Mouse (Mus musculus) embryonic facial prominence, embryonic 11.5 days (tissue): ENCODE results near the gene Ago3. TPM values are rescaled to one million over a fixed set of nuclear protein-coding genes. Genes with fewer than 3 reads are reported as not detected.

Experiments used
- ATAC-seq: fragments of 200-750 bp; cut with Nextera tagmentation; replicated peaks from 2 replicates; pipeline ENCODE4 v1.8.0; 2017; ENCODE audit warnings: low read depth; ENCODE audit not compliant: insufficient number of reproducible peaks, low FRiP score, low TSS enrichment
- DNase-seq: peaks from one replicate; pipeline ENCODE4 v3.0.0-alpha.2; 2015; ENCODE audit warnings: low spot score
- H3K27ac ChIP-seq: fragments of 300-500 bp; sonication (generic); replicated peaks from 2 replicates; pipeline ENCODE4 v1.5.1; 2014; ENCODE audit warnings: mild to moderate bottlenecking, low read depth, low read length, control low read depth
- H3K27me3 ChIP-seq: fragments of 300-500 bp; sonication (generic); 2 replicates; pipeline ENCODE4 v1.6.1; 2014; ENCODE audit warnings: mild to moderate bottlenecking, low read length, moderate library complexity, mixed read lengths; ENCODE audit not compliant: control insufficient read depth, insufficient read depth
- H3K36me3 ChIP-seq: fragments of 300-500 bp; sonication (generic); replicated peaks from 2 replicates; pipeline ENCODE4 v1.6.1; 2014; ENCODE audit warnings: low read depth, mild to moderate bottlenecking, low read length, moderate library complexity, mixed read lengths; ENCODE audit not compliant: control insufficient read depth, insufficient read depth
- H3K4me1 ChIP-seq: fragments of 300-500 bp; sonication (generic); 2 replicates; pipeline ENCODE4 v1.6.1; 2014; ENCODE audit warnings: low read length, mixed read lengths; ENCODE audit not compliant: control insufficient read depth, insufficient read depth
- H3K4me2 ChIP-seq: fragments of 300-500 bp; sonication (generic); 2 replicates; pipeline ENCODE4 v1.6.1; 2014; ENCODE audit warnings: low read depth, mild to moderate bottlenecking, control low read depth, low read length, moderate library complexity
- H3K4me3 ChIP-seq: fragments of 300-500 bp; sonication (generic); 2 replicates; pipeline ENCODE4 v1.5.1; 2014; ENCODE audit warnings: low read depth, low read length, control low read depth
- H3K9ac ChIP-seq: fragments of 300-500 bp; sonication (generic); replicated peaks from 2 replicates; pipeline ENCODE4 v1.6.1; 2014; ENCODE audit warnings: mild to moderate bottlenecking, control low read depth, low read length
- H3K9me3 ChIP-seq: fragments of 300-500 bp; sonication (generic); replicated peaks from 2 replicates; pipeline ENCODE4 v1.6.1; 2016; ENCODE audit warnings: mild to moderate bottlenecking, low read length, inconsistent platforms, mixed read lengths; ENCODE audit not compliant: control insufficient read depth
- WGBS: fragments of 180-500 bp; shearing (Covaris S2); extraction: QIAGEN DNeasy Blood & Tissue Kit; methylation state at CpG from one replicate; pipeline ENCODE4 v1.1.7; 2014; 5-methylcytosine and 5-hydroxymethylcytosine counted together
- polyA plus RNA-seq: library from polyadenylated mRNA; unstranded; fragments of >200 nt; fragmentation: Nextera tagmentation; extraction: Ambion mirVana; gene quantifications from 2 replicates; pipeline ENCODE4 v1.2.1, GENCODE M21; 2014

Ago3 gene
- polyA plus RNA-seq, 1 experiment from 2014 or later: 12.8 TPM

DNA sequence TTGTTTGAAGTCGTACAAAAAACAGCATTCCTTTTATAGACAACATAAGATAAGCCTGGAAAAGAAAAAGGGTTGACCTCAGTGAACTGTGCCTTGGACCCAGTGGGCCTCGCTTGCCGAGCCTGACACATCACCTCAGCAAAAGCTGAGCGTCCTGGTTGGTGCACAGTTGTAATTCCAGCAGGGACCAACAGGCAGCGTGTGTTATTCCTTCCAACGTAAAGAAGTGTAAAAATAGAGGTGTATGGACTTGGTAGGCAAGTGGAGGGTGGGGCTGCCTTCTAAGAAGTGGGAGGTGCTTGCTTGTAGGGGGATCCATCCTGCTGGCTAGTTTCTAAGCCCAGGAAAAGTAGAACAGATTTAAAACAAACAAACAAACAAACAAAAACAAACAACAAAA lies 103.3 kb downstream of the Ago3 start:
- Histone ChIP-seq H3K4me2 (no peak overlapping the region), H3K9ac (no peak overlapping the region), H3K9me3 (no peaks in the 10 kb centered on the region), H3K27me3 (peaks cover 16% of the 10 kb centered on the region), H3K4me1 (no peaks in the 10 kb centered on the region; the same call in none of the 2 replicates), H3K36me3 (no peaks in the 10 kb centered on the region), H3K4me3 (no peak overlapping the region), H3K27ac (no peak overlapping the region)
- DNase-seq (no peak), ATAC-seq (no peak)
- 22% methylated on average over 6 of the region's 6 CpGs for WGBS

DNA sequence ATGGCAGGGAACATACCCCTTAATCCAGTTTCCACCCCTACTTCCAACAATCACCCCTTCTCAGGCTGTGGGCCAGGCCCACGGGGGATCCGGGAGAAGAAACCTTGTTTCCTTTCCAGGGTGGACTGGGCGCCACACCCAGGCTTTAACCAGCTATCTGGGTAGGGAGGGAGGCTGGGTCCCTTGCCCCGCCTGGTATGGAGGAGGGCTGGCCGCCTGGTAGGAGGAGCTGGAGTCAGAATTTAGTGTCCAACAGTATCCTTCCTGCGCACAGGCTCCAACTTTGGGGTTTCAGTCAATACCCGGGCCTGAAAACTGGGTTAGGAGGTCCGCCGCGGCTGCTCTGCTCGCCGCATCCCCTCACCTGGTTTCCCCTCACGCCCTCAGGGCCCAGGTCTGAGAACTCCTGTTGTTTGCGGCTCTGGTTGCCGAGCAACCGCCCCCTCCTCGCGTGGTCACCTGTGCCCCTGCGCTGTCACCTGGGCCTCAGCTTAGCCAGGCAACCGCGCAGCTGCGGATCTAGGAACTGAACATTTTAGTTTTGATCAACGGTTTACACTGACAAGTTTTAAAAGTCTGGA lies 104.0 kb downstream of the Ago3 start, which contains the start of gene Tekt2:
Gene Tekt2 (minus strand): TSS at position 408 of the 581 bp plus-strand sequence.
- 7% methylated on average over 23 of the region's 23 CpGs for WGBS
- no peak for ATAC-seq
- Histone ChIP-seq H3K27me3 (peaks cover 16% of the 10 kb centered on the region), H3K4me1 (no peaks in the 10 kb centered on the region; the same call in none of the 2 replicates), H3K9ac (peak within 1 kb of the TSS; percentile 28; the same call in 1 of the 2 replicates), H3K4me3 (peak within 1 kb of the TSS; percentile 21; the same call in 1 of the 2 replicates), H3K27ac (no peak within 1 kb of the TSS), H3K9me3 (no peaks in the 10 kb centered on the region), H3K36me3 (no peaks in the 10 kb centered on the region), H3K4me2 (peak within 1 kb of the TSS; percentile 25)
- DNase-seq: no peak

DNA sequence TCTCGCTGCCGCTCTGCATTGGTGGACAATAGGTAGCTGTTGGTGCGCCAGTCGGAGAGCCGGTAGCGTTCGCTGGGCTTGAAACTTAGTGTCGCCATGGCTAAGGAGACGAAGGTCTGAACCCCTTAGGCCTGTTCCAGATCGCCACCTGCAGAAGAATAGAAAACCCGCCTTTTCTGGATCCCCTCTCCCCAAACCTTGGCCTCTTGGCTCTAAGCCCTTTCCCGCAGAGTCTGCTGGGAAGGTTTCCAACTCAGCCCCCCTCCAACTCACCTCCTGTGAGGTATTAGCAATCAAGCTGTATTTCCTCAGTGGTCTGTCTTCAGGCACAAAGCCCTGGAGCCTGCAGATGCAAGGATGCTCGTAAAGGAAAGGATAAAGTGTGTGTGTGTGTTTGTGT lies 104.5 kb downstream of the Ago3 start:
- H3K4me2 ChIP-seq: no peak overlapping the region; the same call in 1 of the 2 replicates
- H3K4me1 ChIP-seq: no peaks in the 10 kb centered on the region; the same call in none of the 2 replicates

DNA sequence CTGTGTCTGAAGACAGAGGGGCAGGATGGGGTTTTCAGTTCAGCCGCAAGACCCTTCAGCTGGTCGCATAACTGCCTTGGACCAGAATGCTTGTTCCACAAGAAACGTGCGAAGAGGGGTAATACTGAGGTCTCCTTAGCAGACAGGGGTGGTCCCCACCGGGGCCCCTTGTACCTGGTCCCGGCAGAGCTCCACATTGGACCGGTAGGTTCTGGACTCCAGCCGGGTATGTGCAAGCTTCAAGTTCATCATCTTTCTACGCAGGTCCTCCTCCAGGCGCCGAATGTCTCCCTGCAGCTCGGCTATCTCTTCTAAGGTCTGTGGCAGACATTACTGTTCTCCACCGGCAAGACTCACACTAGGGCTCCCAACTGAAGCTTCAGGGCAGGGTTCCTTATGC lies 106.7 kb downstream of the Ago3 start:
- no peak for DNase-seq
- H3K27ac ChIP-seq: no peak overlapping the region
- no peak for ATAC-seq
- H3K27me3 ChIP-seq: peaks cover 16% of the 10 kb centered on the region
- no peak overlapping the region for H3K4me3 ChIP-seq
- no peak overlapping the region for H3K4me2 ChIP-seq
- no peaks in the 10 kb centered on the region for H3K9me3 ChIP-seq
- H3K36me3 ChIP-seq: peaks cover 5% of the 10 kb centered on the region
- WGBS: 93% methylated on average over 13 of the region's 13 CpGs
- H3K4me1 ChIP-seq: no peaks in the 10 kb centered on the region; the same call in none of the 2 replicates
- H3K9ac ChIP-seq: no peak overlapping the region

More for the DNA sequence above, 104.5 kb downstream of the Ago3 start:
- H3K27ac ChIP-seq: no peak overlapping the region
- H3K36me3 ChIP-seq: no peaks in the 10 kb centered on the region
- peaks cover 16% of the 10 kb centered on the region for H3K27me3 ChIP-seq
- H3K9me3 ChIP-seq: no peaks in the 10 kb centered on the region
- ATAC-seq (no peak), DNase-seq (no peak)
- 23% methylated on average over 13 of the region's 13 CpGs for WGBS
- H3K4me3 ChIP-seq: no peak overlapping the region
- peak overlapping the region; percentile 28; the same call in 1 of the 2 replicates for H3K9ac ChIP-seq

DNA sequence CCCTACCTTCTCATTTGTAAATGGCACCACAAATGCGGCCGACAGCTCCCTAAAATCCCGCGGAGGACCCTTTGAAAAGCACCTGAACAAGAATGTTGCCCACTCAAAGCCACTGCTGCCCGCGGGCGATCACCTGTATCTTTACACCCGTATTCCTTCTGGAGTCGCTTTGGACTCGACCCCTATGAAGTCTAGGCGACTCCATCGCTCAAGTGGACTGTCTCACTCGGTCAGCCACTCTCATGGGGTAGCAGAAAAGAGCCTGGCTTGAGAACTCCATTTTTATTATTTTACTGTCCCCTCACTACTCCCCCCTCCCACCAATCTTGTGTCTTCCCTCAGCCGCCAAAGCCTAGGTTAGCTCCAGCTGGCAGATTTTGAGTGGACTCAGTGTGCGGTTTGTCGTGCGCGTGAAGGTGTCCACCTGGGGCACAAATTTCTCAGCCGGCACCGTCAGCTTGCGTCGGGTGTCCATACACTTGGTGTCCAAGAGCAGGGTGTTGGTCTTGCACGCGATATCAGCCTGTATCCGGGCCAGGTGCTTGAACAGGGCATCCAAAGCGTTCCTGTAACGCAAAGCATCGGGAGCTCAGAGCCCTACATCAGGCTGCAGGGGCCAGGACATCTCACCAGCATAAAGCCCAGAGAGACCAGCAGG lies 107.4 kb downstream of the Ago3 start:
- H3K9ac ChIP-seq: no peak overlapping the region; the same call in 1 of the 2 replicates
- H3K9me3 ChIP-seq: no peaks in the 10 kb centered on the region
- peak overlapping the region; percentile 30 for H3K4me2 ChIP-seq
- H3K4me1 ChIP-seq: no peaks in the 10 kb centered on the region; the same call in none of the 2 replicates
- DNase-seq (no peak), ATAC-seq (peak; percentile 30; the same call in 1 of the 2 replicates)
- H3K36me3 ChIP-seq: peaks cover 8% of the 10 kb centered on the region
- H3K27ac ChIP-seq: no peak overlapping the region
- 52% methylated on average over 28 of the region's 28 CpGs for WGBS
- H3K27me3 ChIP-seq: peaks cover 16% of the 10 kb centered on the region
- H3K4me3 ChIP-seq: peak overlapping the region; percentile 81

DNA sequence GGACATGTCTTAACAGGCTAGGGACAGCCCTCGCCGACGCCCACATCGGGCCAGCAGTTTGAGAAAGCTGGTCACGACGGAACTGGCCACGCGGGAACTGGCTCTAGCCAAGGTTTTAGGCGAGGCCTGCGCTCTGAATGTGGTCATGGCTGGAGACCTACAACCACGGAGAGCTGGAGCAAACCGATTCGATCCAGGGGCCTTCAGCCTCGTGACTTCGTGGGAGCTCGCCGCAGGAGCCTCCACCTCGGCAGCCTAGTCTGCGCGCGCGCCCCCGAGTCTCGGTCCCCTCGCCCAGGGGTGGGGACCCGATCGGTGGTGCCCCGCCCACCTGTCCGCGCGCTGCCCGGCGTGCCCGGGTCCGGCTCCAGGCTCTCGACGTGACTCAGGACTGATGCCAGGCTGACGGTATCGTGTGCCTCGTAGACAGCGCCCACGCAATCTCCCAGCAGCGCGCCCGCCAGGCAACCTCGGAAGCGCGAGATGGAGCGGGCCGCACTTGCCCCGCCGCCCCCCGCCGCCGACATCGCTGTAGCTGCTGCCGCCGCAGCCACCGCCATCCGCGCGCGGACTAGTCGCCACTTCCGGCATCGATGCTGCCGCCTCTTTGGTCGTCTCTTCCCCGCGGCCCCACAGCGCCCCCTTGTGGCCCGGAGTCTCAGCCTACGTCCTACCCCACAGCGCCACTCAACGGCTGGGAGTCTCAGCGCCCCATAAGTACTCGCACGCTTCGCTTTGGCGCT lies 108.1 kb downstream of the Ago3 start, which contains the start of gene Adprhl2:
Gene Adprhl2 (minus strand): TSS at position 593 of the 743 bp plus-strand sequence.
- H3K4me3 ChIP-seq: peak within 1 kb of the TSS; percentile 81
- DNase-seq (peak; percentile 98), ATAC-seq (peak; percentile 74)
- H3K4me1 ChIP-seq: no peaks in the 10 kb centered on the region; the same call in none of the 2 replicates
- peaks cover 15% of the 10 kb centered on the region for H3K36me3 ChIP-seq
- peak within 1 kb of the TSS; percentile 77 for H3K9ac ChIP-seq
- H3K27ac ChIP-seq: peak within 1 kb of the TSS; percentile 44; the same call in 1 of the 2 replicates
- peaks cover 15% of the 10 kb centered on the region for H3K27me3 ChIP-seq
- peak within 1 kb of the TSS; percentile 74 for H3K4me2 ChIP-seq
- WGBS: under 1% methylated on average over 80 of the region's 80 CpGs
- H3K9me3 ChIP-seq: no peaks in the 10 kb centered on the region

DNA sequence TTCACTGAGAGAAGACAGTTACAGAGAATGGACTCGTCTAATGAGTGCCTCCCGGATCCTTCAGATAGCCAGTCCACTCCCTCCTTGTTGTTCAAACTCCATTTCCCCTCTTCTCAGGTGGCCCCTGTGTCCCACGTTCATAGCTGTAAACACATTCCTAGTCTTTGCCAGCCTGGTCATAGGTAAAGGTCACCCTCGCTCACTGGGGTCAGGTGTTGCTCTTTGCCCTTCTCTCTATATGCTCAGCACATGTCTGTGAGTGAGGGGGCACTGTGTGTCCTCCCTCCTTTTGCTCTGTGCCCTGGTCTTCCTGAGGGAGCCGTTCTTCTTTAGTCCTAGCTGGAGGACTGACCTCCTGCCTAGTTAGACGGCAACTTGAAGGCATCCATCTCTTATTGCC lies 109.5 kb downstream of the Ago3 start:
- 88% methylated on average over 6 of the region's 6 CpGs for WGBS
- Histone ChIP-seq H3K4me2 (no peak overlapping the region), H3K4me3 (no peak overlapping the region)

More for the DNA sequence above, 109.5 kb downstream of the Ago3 start:
- Histone ChIP-seq H3K9me3 (no peaks in the 10 kb centered on the region), H3K27me3 (peaks cover 7% of the 10 kb centered on the region), H3K36me3 (peaks cover 18% of the 10 kb centered on the region), H3K9ac (no peak overlapping the region), H3K27ac (no peak overlapping the region), H3K4me1 (no peaks in the 10 kb centered on the region)
- ATAC-seq: no peak
- DNase-seq: no peak
